Mouse (Mus musculus): ENCODE results near the gene Ttf1. TPM values are rescaled to one million over a fixed set of nuclear protein-coding genes. Genes with fewer than 3 reads are reported as not detected.

Ttf1 gene
- total RNA-seq (2014; rRNA removed) (5.7 and 6.8 TPM in 2 replicates), polyA plus RNA-seq (2012; rRNA removed) (2.2 and 3.4 TPM in 2 replicates)

DNA sequence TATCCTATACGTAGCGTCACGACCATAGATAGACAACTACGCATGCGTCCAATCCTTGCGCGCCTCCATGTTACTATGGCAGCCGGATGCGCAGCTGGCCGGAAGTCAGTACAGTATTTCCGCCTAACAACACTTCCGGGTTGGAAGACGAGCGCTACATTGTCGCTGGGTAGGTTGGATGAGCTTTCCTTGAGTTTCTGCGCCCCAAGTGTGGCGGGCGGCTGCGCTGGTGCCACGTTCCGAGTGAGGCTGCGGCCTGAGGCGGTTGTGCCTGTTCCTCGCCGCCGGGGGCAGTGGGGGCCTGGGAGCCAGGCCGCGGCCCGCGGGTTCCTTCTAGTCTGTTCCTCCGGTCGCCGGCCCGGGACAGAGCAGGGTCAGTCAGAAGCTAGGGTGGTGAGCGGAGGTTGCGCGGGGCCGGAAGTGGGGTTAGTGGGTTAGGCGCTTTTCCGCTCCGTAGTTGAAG, at the start of gene Ttf1:
Gene Ttf1, plus strand, starts transcription at position 128 of the 463 bp plus-strand sequence.
- TF ChIP-seq CTCF (IDR thresholded peaks at IDR 0.05; ENCODE audit: low read depth, low read length): no peak
- peak; percentile 58 for TF ChIP-seq POLR2A (IDR thresholded peaks at IDR 0.05; ENCODE audit: extremely low read depth, insufficient read depth, low read length)
- Histone ChIP-seq H3K9ac (ENCODE audit: low read depth, low read length) (peak within 1 kb of the TSS; percentile 90), H3K4me3 (ENCODE audit: insufficient read depth, low read depth, low read length) (peak within 1 kb of the TSS; percentile 89), H3K79me2 (ENCODE audit: control insufficient read depth, insufficient read depth, low read length) (no peaks in the 10 kb centered on the region; the same call in 1 of the 2 replicates), H3K36me3 (ENCODE audit: control insufficient read depth, insufficient read depth, low read length) (no peaks in the 10 kb centered on the region), H3K4me1 (ENCODE audit: control insufficient read depth, insufficient read depth, low read length) (peaks cover 3% of the 10 kb centered on the region; the same call in 1 of the 2 replicates), H3K27me3 (ENCODE audit: control insufficient read depth, insufficient read depth, low read length) (no peaks in the 10 kb centered on the region), H3K27ac (replicated peaks; ENCODE audit: insufficient read depth, low read depth, low read length) (peak within 1 kb of the TSS; percentile 85)
- DNase-seq (ENCODE audit: extremely low read depth, low read depth, low spot score): peak; percentile 83
- WGBS: under 1% methylated on average over 41 of the region's 41 CpGs

DNA sequence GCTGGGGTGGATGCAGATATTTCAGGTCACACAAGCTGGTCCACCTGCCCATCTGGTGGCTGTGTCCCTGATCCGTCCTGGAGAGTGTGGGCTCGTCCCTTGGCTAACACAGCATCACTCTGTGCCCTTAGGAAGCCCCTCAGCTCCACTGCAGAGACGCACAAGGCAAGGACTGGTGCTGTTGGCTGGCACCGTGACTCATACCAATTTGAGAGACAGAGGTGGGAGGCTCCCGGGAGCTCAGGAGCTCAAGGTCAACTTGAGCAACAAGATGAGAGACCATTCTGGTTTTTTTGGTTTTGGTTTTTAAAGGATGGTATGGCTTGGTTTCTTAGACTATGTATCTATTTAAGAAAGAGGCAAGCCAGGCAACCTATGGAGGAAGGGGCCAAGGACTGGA, 47.5 kb upstream of the Ttf1 start:
- Histone ChIP-seq H3K4me1 (ENCODE audit: control insufficient read depth, insufficient read depth, low read length) (peaks cover 3% of the 10 kb centered on the region; the same call in 1 of the 2 replicates), H3K4me3 (ENCODE audit: insufficient read depth, low read depth, low read length) (no peak overlapping the region), H3K27ac (replicated peaks; ENCODE audit: insufficient read depth, low read depth, low read length) (no peak overlapping the region), H3K36me3 (ENCODE audit: control insufficient read depth, insufficient read depth, low read length) (no peaks in the 10 kb centered on the region), H3K27me3 (ENCODE audit: control insufficient read depth, insufficient read depth, low read length) (no peaks in the 10 kb centered on the region), H3K9ac (ENCODE audit: low read depth, low read length) (no peak overlapping the region), H3K79me2 (ENCODE audit: control insufficient read depth, insufficient read depth, low read length) (no peaks in the 10 kb centered on the region)
- 81% methylated on average over 5 of the region's 5 CpGs for WGBS
- TF ChIP-seq CTCF (IDR thresholded peaks at IDR 0.05; ENCODE audit: low read depth, low read length) (no peak), POLR2A (IDR thresholded peaks at IDR 0.05; ENCODE audit: extremely low read depth, insufficient read depth, low read length) (no peak)
- DNase-seq (ENCODE audit: extremely low read depth, low read depth, low spot score): no peak

DNA sequence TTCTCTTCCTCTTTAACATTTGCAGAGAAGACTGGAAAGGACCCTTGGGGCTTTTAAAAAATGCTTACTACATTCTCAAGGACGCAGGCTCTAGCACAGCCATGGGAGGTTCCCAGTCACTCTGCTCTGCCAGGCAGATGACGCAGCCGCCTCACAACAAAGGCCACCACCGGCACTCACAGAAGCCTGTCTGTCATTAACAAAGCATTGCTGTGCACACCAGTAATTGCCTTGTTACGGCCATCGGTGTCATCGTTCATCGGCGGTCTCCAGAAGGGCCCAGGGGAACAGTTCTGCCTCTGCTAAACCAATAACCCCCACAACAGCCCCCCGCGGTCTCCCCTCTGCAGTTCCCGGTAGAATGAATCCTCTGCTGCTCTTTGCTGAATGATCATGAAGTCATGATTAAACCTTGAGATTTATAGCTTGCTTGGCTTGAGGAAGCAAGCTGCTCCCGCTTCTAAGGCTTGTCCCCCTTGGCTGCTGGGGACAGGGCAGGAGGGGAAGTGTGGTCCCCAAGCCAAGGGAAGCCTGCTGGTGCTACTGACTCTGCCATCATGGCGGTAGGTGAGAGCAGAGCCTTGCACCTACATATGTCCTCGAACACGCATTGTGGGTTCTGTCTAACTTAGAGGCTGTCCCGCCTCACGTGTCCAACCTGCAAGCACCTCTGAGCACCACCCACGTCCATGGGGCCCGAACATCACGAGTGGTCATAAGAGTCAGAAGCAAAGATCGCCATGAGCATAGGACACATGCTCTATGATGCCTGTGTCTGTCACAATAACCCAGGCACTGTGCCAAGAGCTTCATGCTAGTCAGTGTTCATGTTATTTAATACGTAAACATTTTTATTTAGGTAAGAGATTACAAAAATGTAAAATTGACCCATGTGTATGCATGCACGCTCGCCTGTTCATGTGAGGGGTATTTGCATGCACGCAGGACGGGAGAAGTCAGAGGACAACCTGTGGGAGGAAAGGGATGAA, 43.2 kb upstream of the Ttf1 start:
- 78% methylated on average over 27 of the region's 27 CpGs for WGBS
- TF ChIP-seq POLR2A (IDR thresholded peaks at IDR 0.05; ENCODE audit: extremely low read depth, insufficient read depth, low read length) (no peak), CTCF (IDR thresholded peaks at IDR 0.05; ENCODE audit: low read depth, low read length) (no peak)
- H3K9ac ChIP-seq (ENCODE audit: low read depth, low read length): no peak overlapping the region
- H3K4me1 ChIP-seq (ENCODE audit: control insufficient read depth, insufficient read depth, low read length): no peaks in the 10 kb centered on the region
- no peak for DNase-seq (ENCODE audit: extremely low read depth, low read depth, low spot score)
- H3K36me3 ChIP-seq (ENCODE audit: control insufficient read depth, insufficient read depth, low read length): no peaks in the 10 kb centered on the region
- no peak overlapping the region for H3K27ac ChIP-seq (replicated peaks; ENCODE audit: insufficient read depth, low read depth, low read length)
- H3K79me2 ChIP-seq (ENCODE audit: control insufficient read depth, insufficient read depth, low read length): no peaks in the 10 kb centered on the region
- no peaks in the 10 kb centered on the region for H3K27me3 ChIP-seq (ENCODE audit: control insufficient read depth, insufficient read depth, low read length)
- H3K4me3 ChIP-seq (ENCODE audit: insufficient read depth, low read depth, low read length): no peak overlapping the region

DNA sequence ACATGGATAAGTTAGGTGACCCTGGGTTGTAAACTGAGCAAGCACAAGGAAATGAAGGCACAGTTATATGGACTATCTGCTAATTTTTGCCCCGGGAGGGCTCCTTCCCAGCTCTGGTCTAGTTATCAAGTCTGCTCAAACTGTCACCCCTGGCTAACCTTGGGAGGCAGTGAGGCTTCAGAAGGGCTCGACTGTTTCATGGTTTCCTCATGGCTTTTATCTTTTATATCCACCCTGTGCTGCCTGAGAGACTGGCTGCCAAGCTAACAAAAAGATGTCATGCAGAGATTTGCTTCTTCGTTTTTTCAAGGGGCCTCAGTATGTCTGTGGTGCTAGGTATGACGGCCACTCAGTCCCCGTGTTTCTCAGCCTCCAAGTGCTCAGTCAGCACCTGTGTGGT, 41.4 kb upstream of the Ttf1 start:
- Histone ChIP-seq H3K79me2 (ENCODE audit: control insufficient read depth, insufficient read depth, low read length) (no peaks in the 10 kb centered on the region), H3K27me3 (ENCODE audit: control insufficient read depth, insufficient read depth, low read length) (no peaks in the 10 kb centered on the region), H3K27ac (replicated peaks; ENCODE audit: insufficient read depth, low read depth, low read length) (no peak overlapping the region), H3K36me3 (ENCODE audit: control insufficient read depth, insufficient read depth, low read length) (no peaks in the 10 kb centered on the region), H3K4me3 (ENCODE audit: insufficient read depth, low read depth, low read length) (no peak overlapping the region), H3K9ac (ENCODE audit: low read depth, low read length) (no peak overlapping the region), H3K4me1 (ENCODE audit: control insufficient read depth, insufficient read depth, low read length) (no peaks in the 10 kb centered on the region)
- 74% methylated on average over 5 of the region's 5 CpGs for WGBS
- no peak for DNase-seq (ENCODE audit: extremely low read depth, low read depth, low spot score)
- TF ChIP-seq POLR2A (IDR thresholded peaks at IDR 0.05; ENCODE audit: extremely low read depth, insufficient read depth, low read length) (no peak), CTCF (IDR thresholded peaks at IDR 0.05; ENCODE audit: low read depth, low read length) (no peak)

DNA sequence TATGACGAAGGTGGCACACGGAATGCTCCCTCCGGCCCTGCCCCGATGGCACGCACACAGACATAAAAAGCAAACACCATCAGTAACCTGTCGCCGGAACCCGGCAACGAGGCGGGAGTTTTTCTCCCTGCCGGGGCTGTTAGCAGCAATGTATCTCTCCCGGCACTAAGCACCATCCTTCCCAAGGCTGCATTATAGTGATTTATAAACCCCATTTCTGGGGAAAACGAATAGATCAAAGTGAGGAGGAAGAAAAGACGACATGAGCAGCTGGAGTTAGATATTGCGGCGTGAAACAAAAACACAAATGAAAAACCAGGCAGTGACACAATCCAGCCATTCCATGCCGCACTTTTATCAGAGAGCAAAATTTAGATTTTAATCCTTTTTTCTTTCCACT, 39.0 kb upstream of the Ttf1 start:
- H3K9ac ChIP-seq (ENCODE audit: low read depth, low read length): no peak overlapping the region
- DNase-seq (ENCODE audit: extremely low read depth, low read depth, low spot score): no peak
- H3K4me3 ChIP-seq (ENCODE audit: insufficient read depth, low read depth, low read length): no peak overlapping the region
- WGBS: 61% methylated on average over 17 of the region's 17 CpGs
- no peaks in the 10 kb centered on the region for H3K36me3 ChIP-seq (ENCODE audit: control insufficient read depth, insufficient read depth, low read length)
- H3K79me2 ChIP-seq (ENCODE audit: control insufficient read depth, insufficient read depth, low read length): no peaks in the 10 kb centered on the region
- H3K27ac ChIP-seq (replicated peaks; ENCODE audit: insufficient read depth, low read depth, low read length): no peak overlapping the region
- no peaks in the 10 kb centered on the region for H3K4me1 ChIP-seq (ENCODE audit: control insufficient read depth, insufficient read depth, low read length)
- TF ChIP-seq POLR2A (IDR thresholded peaks at IDR 0.05; ENCODE audit: extremely low read depth, insufficient read depth, low read length): no peak
- TF ChIP-seq CTCF (IDR thresholded peaks at IDR 0.05; ENCODE audit: low read depth, low read length): no peak
- H3K27me3 ChIP-seq (ENCODE audit: control insufficient read depth, insufficient read depth, low read length): no peaks in the 10 kb centered on the region
